Mouse (Mus musculus): Measurements from ENCODE around the gene Rfc2. TPM values are rescaled to one million over a fixed set of nuclear protein-coding genes. Genes with fewer than 3 reads are reported as not detected.

The Rfc2 gene
- polyA plus RNA-seq, 1 experiment from 2014 or later = 215 TPM

DNA sequence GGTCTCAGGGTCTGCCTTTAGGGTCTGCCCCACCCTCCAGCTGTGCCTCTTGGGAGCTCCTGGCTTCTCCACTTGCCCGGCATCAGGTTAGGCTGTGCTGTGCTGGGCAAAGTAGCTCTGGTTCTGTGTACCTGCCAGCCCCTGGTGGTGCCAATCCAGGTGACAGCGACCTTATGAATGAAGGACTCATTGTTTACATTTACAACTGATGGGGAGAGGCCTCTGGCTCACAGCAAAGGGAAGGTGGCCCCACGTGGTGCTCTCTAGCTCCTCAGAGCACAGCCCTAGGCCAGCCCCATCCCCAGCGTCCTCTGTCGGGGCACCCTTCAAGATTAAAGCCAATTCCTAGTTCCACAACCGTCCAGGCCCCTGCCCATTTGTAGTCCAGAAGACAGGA lies 30.3 kb upstream of the Rfc2 start:
- 7% methylated on average over 6 of the region's 6 CpGs for WGBS
- no peaks in the 10 kb centered on the region for H3K27me3 ChIP-seq
- no peak for ATAC-seq
- H3K36me3 ChIP-seq = no peaks in the 10 kb centered on the region
- H3K4me2 ChIP-seq (replicated peaks) = peak overlapping the region; percentile 90
- peak overlapping the region; percentile 99 for H3K9ac ChIP-seq (replicated peaks)
- H3K4me1 ChIP-seq (replicated peaks) = peaks cover 69% of the 10 kb centered on the region
- H3K9me3 ChIP-seq = no peaks in the 10 kb centered on the region
- H3K27ac ChIP-seq = peak overlapping the region; percentile 99
- peak overlapping the region; percentile 93 for H3K4me3 ChIP-seq (replicated peaks)

DNA sequence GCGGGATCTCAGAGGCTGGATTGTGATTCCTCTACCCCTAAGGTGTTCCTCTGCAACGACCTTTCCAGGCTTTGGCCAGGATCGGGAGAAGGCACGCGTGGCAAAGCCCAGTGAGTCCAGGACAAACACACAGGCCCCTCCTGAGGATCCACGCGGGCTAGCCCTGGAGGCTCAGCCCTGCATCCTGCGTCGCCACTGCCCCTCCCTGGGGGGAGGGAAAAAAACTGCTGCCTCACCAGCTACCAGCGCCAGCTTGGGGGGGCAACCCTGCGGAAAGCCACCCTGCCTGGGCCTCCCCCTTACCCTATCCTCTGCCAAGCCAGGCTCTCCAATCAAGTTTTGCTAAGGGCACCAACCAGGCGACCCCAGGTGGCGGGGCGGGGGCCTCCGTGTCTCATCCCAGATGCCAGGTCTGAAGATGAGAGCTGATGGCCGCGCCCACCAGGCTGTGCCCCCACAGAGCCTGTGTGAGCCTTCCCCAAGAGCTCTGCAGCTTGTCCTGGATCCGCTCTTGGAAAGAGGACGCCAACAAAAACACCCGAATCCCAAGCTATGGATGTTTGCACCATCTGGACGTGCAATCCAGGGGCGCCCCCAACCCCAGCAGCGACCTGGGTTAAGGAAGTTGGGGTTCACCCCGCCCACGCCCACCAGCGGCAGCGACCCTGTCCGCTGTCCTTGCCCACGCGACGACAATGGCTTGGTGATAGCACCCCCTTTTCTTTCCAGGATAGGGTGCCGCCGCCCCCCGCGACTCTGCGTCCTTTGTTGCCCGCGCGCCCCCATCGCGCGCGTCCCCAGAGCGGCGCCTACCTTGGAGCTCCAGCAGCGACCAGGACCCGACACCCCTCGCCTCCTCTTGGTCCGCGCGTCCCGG lies 29.7 kb upstream of the Rfc2 start:
- 1% methylated on average over 50 of the region's 52 CpGs for WGBS
- peak; percentile 38 for ATAC-seq
- Histone ChIP-seq H3K4me2 (replicated peaks) (peak overlapping the region; percentile 90), H3K9me3 (no peaks in the 10 kb centered on the region), H3K27ac (peak overlapping the region; percentile 99), H3K36me3 (no peaks in the 10 kb centered on the region), H3K4me3 (replicated peaks) (peak overlapping the region; percentile 93), H3K4me1 (replicated peaks) (peaks cover 70% of the 10 kb centered on the region), H3K9ac (replicated peaks) (peak overlapping the region; percentile 99), H3K27me3 (no peaks in the 10 kb centered on the region)

DNA sequence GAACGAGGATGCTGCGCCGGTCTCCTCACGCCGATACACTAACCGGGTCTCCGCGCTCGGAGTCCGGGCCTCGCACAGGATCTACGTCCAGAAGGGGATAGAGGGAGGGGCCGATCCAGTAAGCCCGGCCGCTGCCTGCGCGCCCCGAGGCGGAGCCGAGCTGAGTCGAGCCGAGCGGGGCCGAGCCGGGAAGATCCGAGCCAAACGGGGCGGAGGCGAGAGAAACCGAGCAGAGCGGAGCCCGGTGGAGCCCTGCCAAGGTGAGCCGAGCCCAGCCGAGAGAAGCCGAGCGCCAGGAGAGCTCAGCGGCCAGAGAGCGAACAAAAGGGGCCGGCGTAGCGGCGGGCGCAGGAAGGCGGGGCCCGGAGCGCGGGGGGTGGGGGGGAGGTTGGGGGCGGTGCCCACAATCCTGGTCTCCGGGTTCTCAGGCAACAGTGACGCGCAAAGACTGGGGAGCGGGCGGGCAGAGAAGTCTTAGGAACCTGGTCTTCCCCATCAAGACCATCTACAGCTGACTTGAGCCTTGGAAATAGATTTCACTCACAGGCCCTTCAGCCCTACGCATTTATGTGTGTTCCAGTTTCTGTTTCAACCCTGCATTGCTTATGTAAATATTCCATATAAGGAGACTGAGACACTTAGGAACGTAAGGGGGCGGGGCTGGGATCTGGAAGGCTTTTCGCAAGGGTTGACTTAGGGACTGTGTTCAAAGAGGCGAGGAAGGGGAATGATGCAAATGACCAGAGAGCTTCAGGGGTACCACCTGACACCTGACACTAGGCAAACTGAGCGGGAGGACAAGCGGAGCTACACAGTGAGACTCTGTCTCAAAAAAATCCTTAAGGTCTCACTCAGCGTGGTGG lies 28.8 kb upstream of the Rfc2 start, which contains the start of gene Clip2:
Gene Clip2 (minus strand): TSS at position 325 of the 863 bp plus-strand sequence.
- H3K4me2 ChIP-seq (replicated peaks) = peak within 1 kb of the TSS; percentile 90
- H3K4me1 ChIP-seq (replicated peaks) = peaks cover 63% of the 10 kb centered on the region
- peak within 1 kb of the TSS; percentile 93 for H3K4me3 ChIP-seq (replicated peaks)
- no peaks in the 10 kb centered on the region for H3K27me3 ChIP-seq
- ATAC-seq = peak; percentile 93
- peak within 1 kb of the TSS; percentile 99 for H3K27ac ChIP-seq
- H3K9me3 ChIP-seq = 0 out of 2 replicates have a peak, but pooled peaks cover under 1% of the 10 kb centered on the region
- no peaks in the 10 kb centered on the region for H3K36me3 ChIP-seq
- peak within 1 kb of the TSS; percentile 99 for H3K9ac ChIP-seq (replicated peaks)
- WGBS = under 1% methylated on average over 59 of the region's 61 CpGs

DNA sequence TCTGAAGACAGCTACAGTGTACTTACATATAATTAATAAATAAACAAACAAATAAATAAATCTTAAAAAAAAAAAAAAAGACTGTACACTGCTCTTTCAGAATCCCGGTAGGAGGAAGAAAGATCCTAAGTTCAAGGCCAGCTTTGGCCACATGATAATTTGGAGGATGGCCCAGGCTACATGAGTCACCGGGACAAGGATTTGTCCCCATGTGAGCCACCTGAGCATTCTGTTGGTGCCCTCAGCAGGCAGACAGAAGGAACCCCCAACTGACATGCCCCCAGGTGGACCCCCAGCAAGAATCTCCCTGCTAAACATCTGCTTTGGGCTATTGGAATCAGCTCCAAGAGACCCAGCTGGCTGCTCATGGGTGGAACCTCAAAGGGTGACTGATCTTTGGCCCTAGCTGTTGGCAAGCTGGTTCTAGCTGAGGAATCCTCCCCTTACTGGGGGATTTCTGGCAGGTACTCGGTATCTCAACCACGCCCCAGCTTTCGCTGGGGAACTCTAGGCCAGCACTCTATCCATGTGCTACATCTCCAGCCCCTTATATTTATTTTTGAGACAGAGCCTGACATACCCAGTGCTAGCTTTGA lies 27.1 kb upstream of the Rfc2 start:
- H3K9me3 ChIP-seq = peaks cover 3% of the 10 kb centered on the region; the same call in 1 of the 2 replicates
- no peak for ATAC-seq
- H3K9ac ChIP-seq (replicated peaks) = no peak overlapping the region
- H3K4me2 ChIP-seq (replicated peaks) = no peak overlapping the region
- H3K4me3 ChIP-seq (replicated peaks) = no peak overlapping the region
- WGBS = 90% methylated on average over 5 of the region's 5 CpGs
- H3K4me1 ChIP-seq (replicated peaks) = peaks cover 46% of the 10 kb centered on the region
- no peak overlapping the region for H3K27ac ChIP-seq
- no peaks in the 10 kb centered on the region for H3K36me3 ChIP-seq
- H3K27me3 ChIP-seq = no peaks in the 10 kb centered on the region

DNA sequence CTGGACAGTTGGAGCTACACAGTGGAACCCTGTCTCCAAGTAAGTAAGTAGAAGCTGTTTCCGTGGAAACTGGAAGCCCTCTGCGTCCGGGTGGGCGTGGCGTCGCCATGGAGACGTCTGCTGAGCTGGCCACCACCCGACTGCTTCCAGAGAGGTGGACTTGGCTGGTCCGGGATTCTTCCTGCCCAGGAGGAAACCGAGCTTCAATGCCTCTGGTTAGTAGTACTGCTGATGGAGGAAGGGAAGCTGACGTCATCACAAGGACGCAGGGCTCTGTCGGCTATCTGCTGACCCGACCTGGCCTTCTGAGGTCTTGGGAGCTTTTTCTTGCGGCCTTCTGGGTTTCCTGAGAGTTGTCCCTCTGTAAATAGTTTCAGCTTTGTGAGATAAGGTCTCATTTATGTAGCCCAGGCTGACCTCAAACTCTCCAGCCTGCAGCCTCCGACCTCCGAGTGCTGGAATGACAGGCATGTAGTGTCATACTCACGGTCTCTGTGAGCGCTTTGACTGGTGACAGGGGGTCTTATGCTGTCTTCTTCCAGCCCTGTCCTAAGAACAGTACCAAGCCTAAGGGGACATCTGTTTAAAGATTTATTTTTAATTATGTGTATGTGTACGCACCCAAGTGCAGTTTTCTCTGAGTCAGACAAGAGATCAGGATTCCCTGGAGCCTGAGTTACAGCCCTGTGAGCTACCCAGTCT lies 25.6 kb upstream of the Rfc2 start:
- no peaks in the 10 kb centered on the region for H3K36me3 ChIP-seq
- peak overlapping the region; percentile 39 for H3K4me2 ChIP-seq (replicated peaks)
- H3K27me3 ChIP-seq = no peaks in the 10 kb centered on the region
- H3K9ac ChIP-seq (replicated peaks) = 0 out of 2 replicates have a peak overlapping the region, but pooled peaks have one; percentile 6
- H3K9me3 ChIP-seq = peaks cover 3% of the 10 kb centered on the region; the same call in 1 of the 2 replicates
- 0 out of 2 replicates have a peak overlapping the region, but pooled peaks have one; percentile 12 for H3K27ac ChIP-seq
- 0 out of 2 replicates have a peak, but pooled peaks have one; percentile 1 for ATAC-seq
- no peak overlapping the region; the same call in 1 of the 2 replicates for H3K4me3 ChIP-seq (replicated peaks)
- peaks cover 31% of the 10 kb centered on the region for H3K4me1 ChIP-seq (replicated peaks)
- WGBS = 12% methylated on average over 20 of the region's 20 CpGs

DNA sequence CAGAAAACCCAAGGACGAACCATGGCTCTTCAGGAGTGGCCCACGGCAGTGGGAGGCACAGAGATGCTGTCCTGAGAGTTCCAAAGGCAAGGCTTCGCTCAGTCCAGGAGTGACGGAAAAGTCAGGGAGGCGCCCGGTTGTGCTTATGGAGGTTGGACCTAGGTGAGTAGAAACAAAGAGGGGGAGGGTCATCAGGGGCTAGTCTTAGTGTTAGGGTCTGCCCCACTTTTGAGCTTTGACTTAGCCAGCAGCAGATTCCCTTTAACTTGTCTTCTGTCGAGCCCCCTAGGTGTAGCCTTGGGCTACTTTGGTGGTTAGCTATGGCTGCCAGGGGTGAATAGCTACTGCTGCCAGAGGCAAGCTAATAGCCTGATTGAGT lies 21.1 kb upstream of the Rfc2 start, which contains the start of gene Syna:
Gene Syna (minus strand): TSS at position 101 of the 379 bp plus-strand sequence.
- H3K27ac ChIP-seq = no peak within 1 kb of the TSS
- H3K27me3 ChIP-seq = no peaks in the 10 kb centered on the region
- peaks cover 3% of the 10 kb centered on the region; the same call in 1 of the 2 replicates for H3K9me3 ChIP-seq
- 91% methylated on average over 7 of the region's 7 CpGs for WGBS
- no peak within 1 kb of the TSS for H3K4me3 ChIP-seq (replicated peaks)
- H3K36me3 ChIP-seq = no peaks in the 10 kb centered on the region
- H3K4me2 ChIP-seq (replicated peaks) = no peak within 1 kb of the TSS
- ATAC-seq = no peak
- peaks cover 12% of the 10 kb centered on the region for H3K4me1 ChIP-seq (replicated peaks)
- no peak within 1 kb of the TSS for H3K9ac ChIP-seq (replicated peaks)

DNA sequence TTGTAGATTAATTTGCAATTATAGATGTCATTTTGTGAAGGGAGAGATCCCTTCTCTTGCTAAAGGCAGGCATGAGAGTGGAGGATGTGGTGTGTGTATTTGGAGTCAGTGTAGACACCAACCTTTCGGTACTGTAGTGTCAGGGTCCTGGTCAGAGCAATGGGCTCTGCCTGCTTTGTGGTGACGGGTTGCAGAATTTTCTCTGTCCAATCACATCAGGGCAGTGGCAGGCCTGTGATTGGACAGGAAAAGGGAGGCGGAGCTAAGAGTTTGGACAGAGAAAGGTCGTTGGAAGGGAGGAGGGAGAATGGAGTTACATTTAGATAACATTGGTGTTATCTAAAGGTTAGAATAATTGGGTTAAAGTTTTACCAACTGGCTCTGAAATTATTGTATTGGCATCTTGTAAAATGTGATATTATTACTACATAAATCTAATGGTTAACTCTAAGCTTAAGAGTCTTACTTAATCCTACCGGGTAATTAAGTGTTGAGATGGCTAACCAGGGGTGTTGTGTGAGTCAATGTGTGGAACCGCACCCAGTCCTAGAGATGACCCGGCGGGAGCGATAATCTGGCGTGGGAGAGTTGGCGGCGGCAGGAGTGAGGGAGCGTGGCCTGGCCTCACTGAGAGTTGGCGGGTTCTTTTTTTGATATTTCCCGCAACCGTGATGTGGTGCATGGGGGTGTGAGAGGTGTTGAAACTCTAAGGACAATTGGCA lies 20.6 kb upstream of the Rfc2 start:
- WGBS = 83% methylated on average over 16 of the region's 16 CpGs
- no peak overlapping the region for H3K27ac ChIP-seq
- peaks cover 6% of the 10 kb centered on the region for H3K4me1 ChIP-seq (replicated peaks)
- no peak overlapping the region for H3K4me2 ChIP-seq (replicated peaks)
- peaks cover 3% of the 10 kb centered on the region; the same call in 1 of the 2 replicates for H3K9me3 ChIP-seq
- H3K4me3 ChIP-seq (replicated peaks) = no peak overlapping the region
- H3K36me3 ChIP-seq = no peaks in the 10 kb centered on the region
- no peak for ATAC-seq
- H3K9ac ChIP-seq (replicated peaks) = no peak overlapping the region
- no peaks in the 10 kb centered on the region for H3K27me3 ChIP-seq

DNA sequence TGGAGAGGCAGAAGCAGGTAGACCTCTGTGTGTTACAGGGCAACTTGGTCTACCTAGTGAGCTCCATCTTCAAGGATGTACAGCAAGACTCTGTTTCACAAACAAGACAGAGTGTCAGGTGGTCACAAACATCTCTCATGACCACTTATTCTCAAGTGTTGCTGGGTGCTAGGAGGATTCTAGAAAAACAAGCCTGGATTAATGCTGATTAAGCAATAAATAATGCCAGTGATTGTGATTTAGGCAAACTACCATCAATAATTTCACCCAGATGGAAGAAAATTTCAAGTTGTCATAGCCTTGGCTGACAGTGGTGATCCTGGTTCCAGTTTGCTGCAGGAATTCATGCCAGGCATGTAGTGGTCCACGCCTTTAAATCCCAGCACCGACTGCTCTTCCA lies 16.9 kb upstream of the Rfc2 start:
- ATAC-seq = no peak

DNA sequence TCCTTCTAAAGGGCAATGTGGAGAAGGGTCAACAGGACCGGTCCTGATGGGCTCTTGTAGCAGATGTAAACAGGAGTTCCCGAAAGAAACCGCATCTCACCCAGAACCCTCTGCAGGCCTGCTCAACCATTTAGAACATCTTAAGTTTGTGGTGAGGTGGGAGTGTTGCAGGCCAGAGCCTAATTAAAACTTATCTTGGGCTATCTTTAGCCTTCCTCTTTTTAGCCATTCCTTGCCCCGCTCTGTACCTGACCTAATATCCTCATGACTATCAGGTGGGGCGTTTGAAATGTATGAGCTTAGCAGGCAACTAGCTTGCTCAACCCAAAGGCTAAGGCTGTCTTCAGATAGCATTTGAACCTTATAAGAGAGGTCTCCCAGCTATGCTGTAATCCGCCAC lies 15.5 kb upstream of the Rfc2 start:
- Histone ChIP-seq H3K4me1 (replicated peaks) (no peaks in the 10 kb centered on the region), H3K27me3 (no peaks in the 10 kb centered on the region), H3K9me3 (no peaks in the 10 kb centered on the region), H3K4me2 (replicated peaks) (no peak overlapping the region), H3K27ac (no peak overlapping the region), H3K9ac (replicated peaks) (no peak overlapping the region), H3K4me3 (replicated peaks) (no peak overlapping the region), H3K36me3 (no peaks in the 10 kb centered on the region)
- ATAC-seq = no peak
- 96% methylated on average over 6 of the region's 6 CpGs for WGBS

More for the DNA sequence above, 16.9 kb upstream of the Rfc2 start:
- Histone ChIP-seq H3K36me3 (no peaks in the 10 kb centered on the region), H3K27ac (no peak overlapping the region), H3K9ac (replicated peaks) (no peak overlapping the region), H3K4me2 (replicated peaks) (no peak overlapping the region), H3K4me1 (replicated peaks) (no peaks in the 10 kb centered on the region), H3K4me3 (replicated peaks) (no peak overlapping the region), H3K27me3 (no peaks in the 10 kb centered on the region), H3K9me3 (no peaks in the 10 kb centered on the region)
- WGBS = 96% methylated on average over 2 of the region's 2 CpGs

DNA sequence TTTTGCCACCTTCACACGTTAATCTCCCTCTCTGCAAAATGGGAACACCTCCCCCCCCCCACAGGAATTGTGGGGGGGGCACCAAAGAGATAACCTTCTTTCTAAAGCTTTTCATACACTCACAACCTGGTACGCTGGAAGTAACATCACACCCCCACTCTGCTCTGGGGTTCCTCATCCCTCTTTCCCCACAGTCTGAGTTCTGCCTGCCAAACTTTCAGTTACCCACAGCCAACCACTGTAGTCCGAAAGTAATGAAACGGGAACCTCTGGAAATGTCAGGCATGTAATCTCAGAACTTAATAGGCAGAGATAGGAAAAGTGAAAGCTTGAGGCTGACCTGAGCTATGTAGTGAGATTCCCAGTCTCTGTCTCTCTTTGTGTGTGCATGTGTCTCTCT lies 13.7 kb upstream of the Rfc2 start:
- no peak for ATAC-seq
- no peaks in the 10 kb centered on the region for H3K36me3 ChIP-seq
- no peak overlapping the region for H3K9ac ChIP-seq (replicated peaks)
- WGBS = 84% methylated on average over 4 of the region's 4 CpGs
- H3K4me2 ChIP-seq (replicated peaks) = no peak overlapping the region
- no peaks in the 10 kb centered on the region for H3K27me3 ChIP-seq
- peaks cover 6% of the 10 kb centered on the region for H3K4me1 ChIP-seq (replicated peaks)
- H3K4me3 ChIP-seq (replicated peaks) = no peak overlapping the region
- no peaks in the 10 kb centered on the region for H3K9me3 ChIP-seq
- no peak overlapping the region for H3K27ac ChIP-seq
